Mouse (Mus musculus) layer of hippocampus, adult 18-20 months (tissue): ENCODE measurements around the gene Btbd35f30. TPM values are rescaled to one million over a fixed set of nuclear protein-coding genes. Genes with fewer than 3 reads are reported as not detected.
"Not testable (repeated sequence)": the region's sequence is repeated elsewhere in the genome, so short reads cannot be mapped to it uniquely, and the experiment has no call there.

Source experiments
- DNase-seq, 2 experiments: peaks; one replicate each; pipeline ENCODE4 v3.0.0; 2022; ENCODE audit warnings: low spot score in 2 of 2
- long read RNA-seq: library from polyadenylated mRNA; stranded (forward); transcript quantifications from one replicate; pipeline ENCODE4 v2.0.0, GENCODE M21; 2021
- total RNA-seq, 2 experiments: library from RNA; stranded (reverse); gene quantifications; 2 replicates each; pipeline ENCODE4 v1.2.3; 2021

The Btbd35f30 gene
- not detected for total RNA-seq
- long read RNA-seq = 0 reads

GRCm38 (mm10) chrX:32894325-32894724 is at the start of gene Btbd35f30:
TSS of gene Btbd35f30 (plus strand) at chrX:32894625.
- DNase-seq = not testable (repeated sequence)

GRCm38 (mm10) chrX:32941468-32941867 is 47.0 kb downstream of the Btbd35f30 start, which contains the start of gene Gm21789:
TSS of gene Gm21789 (plus strand) at chrX:32941768.
- not testable (repeated sequence) for DNase-seq

Other genes starting within 250 kb of the Btbd35f30 start
- gene Gm5926, start 243.9 kb upstream of the Btbd35f30 start, total RNA-seq = not detected
- gene Btbd35f21, start 168.5 kb upstream of the Btbd35f30 start, total RNA-seq = not detected
- not detected for gene Gm21789, start 47.1 kb downstream of the Btbd35f30 start, total RNA-seq
- not detected for gene Btbd35f5, start 79.3 kb downstream of the Btbd35f30 start, total RNA-seq